Mouse (Mus musculus): ENCODE data around the gene Cenpo. TPM values are rescaled to one million over a fixed set of nuclear protein-coding genes. Genes with fewer than 3 reads are reported as not detected.

The Cenpo gene
- total RNA-seq, 4 experiments from 2014 or later: 3.7 to 6.1 (median 4.3) TPM

DNA sequence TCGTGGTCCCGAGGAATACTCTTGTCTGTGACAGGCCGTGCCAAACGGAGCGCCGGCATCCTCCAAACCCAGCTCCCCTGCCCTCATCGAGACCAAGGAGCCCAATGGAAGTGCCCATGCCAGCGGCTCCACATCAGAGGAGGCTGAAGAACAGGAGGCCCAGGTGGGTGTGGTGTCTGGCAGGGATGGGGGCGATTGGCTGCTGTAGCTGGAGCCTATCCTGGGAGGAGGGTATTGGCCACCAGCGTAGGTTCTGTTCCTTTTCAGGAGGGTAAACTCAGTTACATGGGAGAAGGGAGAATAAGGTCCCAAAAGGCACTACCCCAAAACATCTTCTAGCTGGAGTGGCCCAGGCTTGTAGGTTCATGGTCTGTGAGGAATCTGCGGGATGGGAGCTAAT, 34.8 kb downstream of the Cenpo start:
- DNase-seq (ENCODE audit: low spot score in 2 of 2): peak in 1 of 2 experiments; percentile 11

DNA sequence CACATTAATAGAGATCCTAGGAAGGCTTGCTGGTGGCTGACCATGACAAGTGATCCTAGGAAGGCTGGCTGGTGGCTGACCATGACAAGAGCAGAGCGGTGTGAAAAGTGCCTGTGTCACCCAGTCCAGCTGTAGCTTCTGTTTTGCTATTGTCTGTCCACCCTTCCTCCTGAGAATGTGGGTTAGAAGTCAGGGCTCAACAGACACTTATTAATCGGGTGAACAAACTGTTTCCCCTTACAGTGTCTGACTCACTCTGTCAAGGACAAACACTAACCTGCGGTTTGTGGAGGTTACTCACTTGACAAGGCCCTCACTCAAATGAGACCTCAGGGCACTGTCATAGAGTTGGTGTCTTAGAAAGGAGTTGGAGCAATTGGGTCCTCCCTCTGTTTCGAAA, 35.4 kb downstream of the Cenpo start:
- peak in 1 of 2 experiments; percentile 1 for DNase-seq (ENCODE audit: low spot score in 2 of 2)

DNA sequence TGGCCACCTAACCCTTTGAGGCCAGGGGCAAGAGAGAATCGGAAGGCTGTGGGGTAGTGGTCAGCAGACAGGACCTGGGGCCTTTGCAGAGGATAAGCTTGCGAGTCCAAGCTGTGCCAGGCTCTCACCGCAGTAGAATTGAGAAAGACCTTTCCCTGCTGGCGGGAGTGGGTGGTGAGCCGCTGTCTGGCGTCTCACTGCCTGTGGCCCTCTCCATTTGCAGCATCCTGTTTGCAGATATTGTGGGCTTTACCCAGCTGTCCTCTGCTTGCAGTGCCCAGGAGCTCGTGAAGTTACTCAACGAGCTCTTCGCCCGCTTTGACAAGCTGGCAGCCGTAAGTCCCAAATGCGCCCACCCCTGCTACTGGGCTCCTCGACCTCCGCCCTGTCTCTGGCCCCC, 39.5 kb downstream of the Cenpo start:
- DNase-seq (ENCODE audit: low spot score in 2 of 2): peak in 1 of 2 experiments; percentile 71

DNA sequence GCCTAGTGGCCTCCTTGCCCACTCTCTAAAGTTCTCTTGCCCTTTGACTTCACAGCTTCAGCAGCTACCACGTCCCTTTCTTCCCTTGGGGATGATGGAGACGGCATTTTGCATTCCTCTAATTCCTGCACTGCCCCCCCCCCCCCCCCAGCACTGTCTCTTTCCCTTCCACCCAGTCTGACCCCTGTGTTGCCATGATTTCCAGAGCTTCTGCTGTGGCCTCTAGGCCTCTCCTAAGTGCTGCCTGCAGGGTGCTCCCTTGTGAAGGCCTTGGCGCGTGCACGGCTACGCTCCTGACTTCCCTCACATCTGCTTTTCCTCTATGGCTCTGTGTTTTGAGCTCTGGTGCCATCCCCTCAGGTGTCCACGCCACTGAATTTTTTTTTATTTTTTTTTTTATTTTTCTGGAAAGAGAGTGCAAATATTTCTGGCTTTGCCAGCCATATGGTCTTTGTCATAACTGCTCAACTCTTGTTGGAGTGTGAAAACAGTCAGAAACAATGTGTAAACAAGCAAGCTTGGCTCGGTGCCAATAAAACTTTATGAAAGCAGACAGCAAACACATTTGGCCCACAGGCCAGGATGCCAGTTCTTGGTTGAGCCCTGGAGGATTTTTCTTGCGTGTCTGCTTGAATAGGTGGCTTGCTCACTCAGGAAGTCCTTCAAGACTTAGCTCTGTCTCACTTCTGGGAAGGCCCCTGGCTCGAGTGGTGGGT, 40.9 kb downstream of the Cenpo start:
- DNase-seq (ENCODE audit: low spot score in 2 of 2): no peak

DNA sequence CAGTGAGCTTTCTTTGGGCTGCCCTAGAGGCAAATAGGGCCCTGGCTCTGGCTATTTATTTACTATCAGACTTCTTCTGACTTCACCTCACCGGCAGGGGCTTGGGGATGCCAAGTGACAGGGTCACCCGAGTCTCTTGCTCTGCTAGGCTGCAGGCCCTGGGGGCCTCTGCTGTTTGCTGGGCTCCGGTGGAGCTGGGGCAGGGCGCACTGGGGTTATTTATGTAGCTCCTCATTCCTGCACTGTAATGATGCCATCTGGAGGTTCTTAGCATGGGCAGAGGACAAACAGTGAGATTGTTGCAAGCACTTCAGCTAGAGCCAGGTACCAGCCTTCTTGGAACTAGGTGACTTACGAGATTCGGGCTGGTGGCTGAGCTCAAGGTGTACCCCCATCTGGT, 41.6 kb downstream of the Cenpo start:
- no peak for DNase-seq (ENCODE audit: low spot score in 2 of 2)

DNA sequence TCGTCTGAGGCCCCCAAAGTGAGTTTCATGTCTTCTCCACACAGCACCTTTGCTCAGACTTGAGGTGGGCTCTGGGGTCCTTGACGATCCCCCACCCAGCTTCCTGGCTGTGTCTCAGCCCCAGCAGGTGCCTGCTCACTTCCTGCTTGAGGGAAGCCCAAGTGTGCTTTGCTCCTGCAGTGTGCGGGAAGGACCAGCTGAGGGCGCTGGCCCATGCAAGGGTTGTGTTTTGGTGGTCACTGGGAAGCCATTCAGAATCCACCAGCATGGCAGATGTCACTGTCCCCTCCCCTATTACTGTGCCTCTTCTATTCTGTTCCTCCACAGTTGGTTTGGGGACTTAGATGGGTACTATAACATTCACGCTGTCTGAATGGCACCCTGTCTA, 45.0 kb downstream of the Cenpo start:
- DNase-seq (ENCODE audit: low spot score in 2 of 2): no peak

DNA sequence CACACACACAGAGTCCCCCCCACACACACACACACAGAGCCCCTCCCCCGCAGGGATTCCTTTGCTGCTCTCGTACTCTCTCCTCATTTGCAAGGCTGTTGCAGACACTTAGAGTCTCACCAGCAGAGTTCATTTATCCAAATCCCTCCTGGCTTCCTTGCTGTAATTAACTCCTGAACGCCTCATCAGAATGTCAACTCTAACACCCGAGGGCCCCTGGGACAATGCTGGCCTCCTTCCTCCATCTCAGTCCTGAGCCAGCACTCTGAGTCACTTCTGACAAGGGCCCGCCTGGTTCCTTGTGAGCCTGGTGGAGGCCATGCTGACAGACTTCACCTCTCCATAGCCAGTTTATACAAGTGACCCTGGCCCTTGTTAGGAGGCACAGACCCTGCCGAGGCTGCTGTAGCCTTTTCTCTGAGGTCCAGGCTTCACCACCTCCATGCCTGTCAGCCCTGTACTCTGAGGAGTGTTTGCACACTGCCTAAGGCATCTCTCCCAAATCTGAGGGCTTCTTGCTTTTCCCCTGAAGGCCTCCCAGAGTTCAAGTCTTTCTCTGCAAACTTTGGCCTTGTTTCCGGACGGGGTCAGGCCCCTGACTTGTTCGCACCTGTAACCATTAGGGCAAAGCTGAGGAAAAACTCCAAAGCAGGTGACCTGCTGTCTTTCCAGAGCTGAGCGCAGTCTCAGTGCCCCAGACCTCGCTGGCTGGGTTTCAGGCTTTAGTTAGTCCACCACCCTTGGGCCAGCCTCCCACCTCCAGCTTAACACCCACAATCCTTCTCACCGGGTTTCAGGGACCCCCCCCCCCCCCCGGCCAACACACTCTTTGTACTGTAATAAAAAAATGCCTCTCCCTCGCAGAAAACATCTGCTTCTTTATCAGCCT, 45.7 kb downstream of the Cenpo start:
- no peak for DNase-seq (ENCODE audit: low spot score in 2 of 2)

DNA sequence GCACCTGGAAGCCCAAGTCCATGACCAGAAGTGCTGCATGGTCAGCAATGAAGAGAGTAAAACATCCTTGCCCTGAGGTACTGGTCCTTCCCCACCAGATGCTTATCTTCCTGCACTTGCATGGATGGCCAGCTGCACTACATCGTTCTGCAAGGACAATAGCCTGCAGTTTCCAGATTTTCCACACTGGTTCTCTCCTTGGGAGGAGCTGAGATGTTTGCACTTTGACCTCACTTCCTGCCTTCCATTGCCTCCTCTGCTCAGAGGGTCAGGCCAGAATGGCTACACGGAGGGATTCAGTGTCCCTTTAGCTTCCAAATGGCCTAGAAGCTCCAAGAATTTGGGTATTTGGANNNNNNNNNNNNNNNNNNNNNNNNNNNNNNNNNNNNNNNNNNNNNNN, 49.4 kb downstream of the Cenpo start:
- DNase-seq (ENCODE audit: low spot score in 2 of 2): no peak

DNA sequence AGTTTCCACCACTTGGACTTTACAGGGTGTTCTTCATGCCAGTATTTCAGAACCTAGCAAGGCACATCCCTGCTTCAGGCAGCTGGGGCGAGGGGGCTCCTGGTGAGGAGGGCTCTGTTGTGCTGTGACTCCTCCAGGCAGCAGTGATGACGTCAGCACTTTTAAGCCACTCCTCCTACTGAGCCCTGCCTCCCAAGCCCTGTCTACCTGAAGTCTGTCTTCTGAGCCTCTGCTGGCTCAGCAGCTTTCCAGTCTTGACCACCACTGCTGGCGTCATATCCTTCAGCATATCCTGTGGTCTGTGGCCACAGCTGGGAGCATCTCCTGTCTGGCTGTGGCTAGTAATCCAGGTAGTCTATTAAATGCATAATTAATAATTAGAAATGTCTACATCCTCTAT, 53.6 kb downstream of the Cenpo start:
- DNase-seq (ENCODE audit: low spot score in 2 of 2): no peak

DNA sequence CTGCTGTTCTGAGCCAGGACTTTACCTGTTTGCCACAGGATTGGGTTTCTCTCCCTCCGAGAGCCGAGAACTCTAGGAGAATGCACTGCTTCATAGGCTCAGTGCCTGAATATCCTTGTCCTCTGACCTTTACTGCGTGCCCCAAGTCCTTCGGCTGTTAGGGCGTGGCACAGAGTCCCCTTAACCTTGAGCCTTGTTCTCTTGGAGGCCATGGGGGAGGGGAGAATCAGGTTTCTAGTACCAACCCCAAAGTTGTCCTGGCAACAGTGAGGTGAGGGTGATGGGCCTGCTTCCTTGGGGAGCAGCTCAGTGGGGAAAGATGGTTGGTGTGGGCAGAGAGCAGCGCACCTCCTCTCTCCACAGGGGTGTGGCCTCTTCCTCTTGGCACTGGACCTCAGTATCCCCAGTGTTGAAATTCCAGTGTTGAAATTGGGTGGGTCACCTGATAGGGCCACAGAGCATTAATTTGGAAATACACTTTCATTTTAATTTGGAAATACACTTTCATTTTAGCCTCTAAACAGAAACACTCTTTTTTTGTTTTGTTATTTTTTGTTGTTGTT, 54.3 kb downstream of the Cenpo start:
- no peak for DNase-seq (ENCODE audit: low spot score in 2 of 2)

DNA sequence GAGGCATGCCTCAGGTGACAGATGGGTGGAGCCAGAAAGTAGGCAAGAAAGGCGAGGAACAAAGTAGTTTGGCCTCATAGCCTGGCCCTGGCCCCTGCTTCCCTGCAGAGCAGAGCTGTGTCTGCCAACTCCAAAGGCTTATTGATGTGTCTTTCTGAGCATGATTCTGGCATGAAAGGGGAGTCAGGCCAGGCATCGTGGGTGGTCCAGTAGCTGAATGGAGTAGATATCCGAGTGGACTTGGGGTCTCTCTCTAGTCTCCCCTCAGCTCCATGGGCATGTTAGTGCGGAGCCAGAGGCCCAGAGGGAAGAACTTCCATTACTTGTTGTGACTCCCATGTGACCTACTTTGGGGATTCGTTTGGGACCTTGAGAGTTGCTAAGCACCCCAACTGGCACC, 55.3 kb downstream of the Cenpo start:
- no peak for DNase-seq (ENCODE audit: low spot score in 2 of 2)

DNA sequence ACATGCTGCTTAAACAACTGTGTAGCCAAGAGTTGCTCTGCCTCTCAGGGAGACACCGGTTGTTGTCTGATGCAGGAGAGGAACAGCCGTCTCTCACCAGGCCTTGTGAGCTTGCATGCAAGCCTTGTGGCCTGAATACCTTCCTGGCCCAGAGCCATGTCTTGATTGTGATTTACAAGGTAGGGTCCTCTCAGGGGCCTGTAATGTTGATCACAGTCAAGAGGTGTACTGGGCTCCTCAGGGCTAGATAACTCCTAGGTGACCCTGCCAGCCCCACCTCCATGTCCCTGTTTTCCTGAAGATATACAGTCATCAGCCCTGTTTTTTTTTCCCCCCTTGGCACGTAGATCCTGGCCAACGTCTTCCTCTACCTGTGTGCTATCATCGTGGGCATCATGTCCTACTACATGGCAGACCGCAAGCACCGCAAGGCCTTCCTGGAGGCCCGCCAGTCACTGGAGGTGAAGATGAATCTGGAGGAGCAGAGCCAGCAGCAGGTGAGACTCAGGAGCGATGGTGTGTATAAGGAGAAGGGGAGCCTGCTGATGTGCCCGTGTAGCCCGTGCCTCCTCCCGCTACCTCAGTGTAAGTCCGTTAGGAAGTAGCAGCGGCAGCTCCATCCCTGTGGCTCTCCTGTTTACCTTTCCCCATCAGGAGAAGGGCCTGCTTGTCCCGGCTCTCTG, 60.8 kb downstream of the Cenpo start:
- DNase-seq (ENCODE audit: low spot score in 2 of 2): no peak

DNA sequence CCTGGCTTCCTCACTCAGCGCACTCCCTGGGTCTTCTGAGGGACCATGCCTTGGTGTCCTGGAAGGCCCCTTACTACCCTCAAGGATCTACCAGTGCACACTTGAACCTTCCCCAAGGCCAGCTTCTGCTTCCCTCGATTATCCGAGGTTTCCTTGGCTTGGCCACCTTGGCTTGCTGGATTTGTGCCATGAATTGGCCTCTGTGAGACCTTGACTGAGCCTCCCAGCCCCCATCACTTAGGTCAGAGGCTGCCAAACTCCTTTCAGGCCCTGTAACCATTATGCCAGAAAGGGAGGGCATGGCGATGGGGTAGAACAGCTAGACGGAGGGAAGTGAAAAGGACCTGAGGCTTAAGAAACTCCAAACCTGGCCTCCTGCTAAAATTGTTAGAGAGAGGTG, 64.5 kb downstream of the Cenpo start:
- DNase-seq (ENCODE audit: low spot score in 2 of 2): no peak

DNA sequence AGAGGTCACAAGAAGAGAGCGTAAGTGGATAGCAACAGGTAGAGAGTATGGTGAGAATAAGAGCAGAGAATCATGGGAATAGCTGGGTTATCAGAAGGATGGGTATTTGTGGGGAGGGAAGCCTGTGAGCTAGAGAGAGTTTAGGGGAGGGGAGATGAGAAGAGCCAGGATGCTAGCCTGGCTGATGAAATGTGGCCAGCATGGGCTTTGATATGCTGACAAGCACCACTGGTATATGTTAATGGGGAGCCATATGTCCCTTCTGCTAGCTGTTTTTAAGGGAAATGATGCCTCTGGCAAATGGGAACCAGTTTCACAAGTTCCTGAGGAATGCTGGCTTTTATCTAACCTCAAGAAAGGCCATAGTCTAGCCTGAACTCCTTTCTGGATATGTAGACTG, 65.0 kb downstream of the Cenpo start:
- DNase-seq (ENCODE audit: low spot score in 2 of 2): no peak

DNA sequence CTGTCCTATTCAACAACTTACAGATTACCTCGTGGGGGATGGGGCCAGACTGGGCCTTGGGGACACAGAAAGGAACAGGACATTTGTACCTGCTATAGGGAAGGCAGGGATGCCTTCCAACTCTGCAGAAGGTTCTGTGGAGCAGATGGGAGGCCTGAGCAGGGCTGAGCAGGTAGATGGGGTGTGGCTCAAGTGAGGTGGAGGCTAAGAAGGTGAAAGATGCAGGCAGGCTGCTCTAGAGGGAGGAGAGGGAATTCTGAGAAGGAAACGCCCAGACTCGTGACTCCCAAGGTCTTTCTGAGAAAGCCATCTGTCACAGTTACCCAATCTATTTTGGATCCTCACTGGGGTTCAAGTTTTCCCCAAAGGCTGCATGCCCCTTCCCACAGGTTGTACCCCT, 67.1 kb downstream of the Cenpo start:
- no peak for DNase-seq (ENCODE audit: low spot score in 2 of 2)

DNA sequence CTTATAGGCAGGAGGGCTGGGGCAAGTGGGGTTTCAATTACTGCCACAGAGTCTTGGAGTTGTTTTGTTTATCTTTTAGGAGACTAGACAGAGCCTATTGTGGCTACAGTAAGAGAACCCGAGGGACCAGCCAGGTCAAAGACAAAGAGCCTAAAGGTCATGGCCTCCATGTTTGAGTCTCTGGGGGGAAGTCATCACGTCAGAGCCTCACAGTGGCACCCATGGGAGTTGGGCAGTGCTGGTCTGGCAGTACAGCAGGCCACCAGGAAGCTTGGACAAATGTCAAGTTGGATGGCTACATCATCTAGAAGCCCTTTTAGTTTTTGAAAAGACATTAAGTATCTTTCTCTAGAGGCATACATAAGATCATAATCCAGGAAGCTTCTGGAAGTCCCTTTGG, 71.2 kb downstream of the Cenpo start:
- DNase-seq (ENCODE audit: low spot score in 2 of 2): no peak

DNA sequence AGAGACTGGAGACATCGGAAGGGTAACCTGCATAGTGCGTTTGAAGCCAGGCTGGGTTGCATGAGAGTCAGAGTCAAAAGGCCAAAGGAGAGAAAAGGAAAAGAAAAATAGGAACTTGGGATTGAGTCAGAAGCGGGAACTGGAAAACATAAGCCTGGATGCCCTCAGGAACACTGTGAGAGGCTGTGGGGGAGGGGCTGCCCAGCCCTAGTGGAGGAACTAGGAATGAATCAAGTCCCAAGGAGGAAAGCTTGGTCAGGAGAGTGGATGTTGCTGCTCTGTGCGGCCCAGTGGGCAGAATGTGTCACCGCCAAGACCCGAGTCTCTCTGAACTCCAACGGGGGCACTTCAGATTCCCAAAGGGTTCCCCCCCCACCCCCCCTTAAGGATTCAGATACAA, 73.8 kb downstream of the Cenpo start:
- no peak for DNase-seq (ENCODE audit: low spot score in 2 of 2)

DNA sequence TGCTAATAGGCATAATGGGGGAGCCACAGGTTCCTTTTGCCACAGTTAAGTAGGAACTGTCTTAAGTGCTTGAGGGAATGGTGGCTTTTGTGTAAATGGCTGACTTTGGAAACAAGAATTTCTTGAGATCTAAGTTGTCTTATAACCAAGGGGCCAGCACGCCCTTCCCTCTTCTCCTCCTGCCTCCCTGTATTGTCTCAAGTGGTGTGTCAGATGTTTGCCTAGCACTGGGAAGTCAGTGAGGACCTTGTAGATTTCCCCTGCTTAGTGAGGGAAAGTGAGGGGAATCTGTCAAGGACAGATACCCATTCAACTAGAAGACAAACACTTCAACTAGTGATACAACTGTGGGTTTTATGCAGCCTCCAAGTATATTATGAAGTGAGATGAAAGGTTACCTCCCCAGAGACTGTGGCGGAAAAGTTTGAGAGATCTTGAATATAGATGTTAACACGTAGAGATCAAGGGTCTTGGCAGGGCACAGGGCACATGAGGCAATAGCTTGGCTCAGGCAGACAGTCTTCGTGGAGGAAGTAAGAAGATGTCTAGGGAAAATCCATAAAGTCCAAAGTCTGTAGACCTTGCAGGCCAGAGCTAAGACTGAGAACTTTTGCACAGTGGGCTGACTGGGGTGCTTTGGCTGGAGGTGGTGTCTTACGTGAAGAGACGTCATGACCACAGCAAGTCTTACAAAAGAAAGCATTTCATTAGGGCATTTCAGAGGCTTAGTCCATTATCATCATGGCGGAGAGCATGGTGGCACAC, 75.0 kb downstream of the Cenpo start:
- no peak for DNase-seq (ENCODE audit: low spot score in 2 of 2)

DNA sequence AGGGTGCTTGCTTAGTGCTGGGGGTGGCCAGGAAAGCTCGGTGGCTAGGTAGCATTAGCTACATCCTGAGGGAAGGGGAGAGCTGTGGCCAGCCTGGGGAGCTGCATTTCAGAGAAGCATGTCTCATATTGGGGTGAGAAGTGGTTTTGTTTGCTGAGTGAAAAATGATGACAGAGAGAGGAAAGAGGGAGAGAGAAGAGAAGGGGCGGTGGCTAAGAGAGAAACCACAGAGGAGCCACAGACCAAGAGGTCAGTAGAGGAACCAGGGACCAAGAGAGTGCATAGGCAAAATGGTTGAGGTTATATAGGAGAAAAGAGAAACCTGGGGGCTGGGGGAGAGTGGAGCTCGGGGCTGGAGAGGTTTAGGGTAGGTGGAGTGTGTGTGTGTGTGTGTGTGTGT, 75.9 kb downstream of the Cenpo start:
- DNase-seq (ENCODE audit: low spot score in 2 of 2): no peak

DNA sequence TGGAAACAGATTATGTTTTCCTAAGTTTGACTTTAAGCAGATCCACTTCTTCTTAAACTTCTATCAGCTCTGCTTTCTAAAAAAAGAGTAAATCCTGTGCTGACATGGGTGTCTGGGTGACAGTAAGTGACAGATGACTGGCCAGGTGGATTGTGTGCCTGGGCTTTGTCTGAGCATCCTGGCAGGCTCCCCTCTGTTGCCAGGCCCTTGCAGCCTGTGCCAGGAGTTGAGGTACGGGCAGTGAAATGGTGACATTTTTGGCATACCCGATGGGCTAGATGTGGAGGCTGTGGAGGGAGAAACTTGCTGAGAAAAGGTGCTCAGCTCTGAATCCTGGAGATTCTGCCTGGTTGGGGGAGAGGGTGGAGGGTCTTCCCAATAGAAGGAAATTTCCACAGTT, 76.6 kb downstream of the Cenpo start:
- no peak for DNase-seq (ENCODE audit: low spot score in 2 of 2)

DNA sequence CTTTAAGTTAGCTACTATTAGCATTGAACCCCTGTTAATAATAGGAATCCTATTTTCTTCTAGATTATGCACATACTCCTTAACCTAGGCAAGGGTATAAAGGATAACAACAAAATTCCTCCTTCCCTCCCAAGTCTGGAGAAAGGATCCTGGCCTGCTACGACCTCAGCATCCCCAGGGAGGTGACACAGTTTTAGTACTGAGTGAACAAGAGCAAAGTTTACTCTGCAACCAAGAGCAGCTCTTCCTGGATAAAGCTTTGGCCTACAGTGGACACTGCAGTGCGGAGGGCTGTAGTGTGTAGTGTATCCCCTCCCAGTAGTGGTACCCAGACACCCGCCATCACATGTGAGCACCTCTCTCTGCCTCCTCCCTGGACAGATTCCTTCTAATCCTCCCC, 82.1 kb downstream of the Cenpo start:
- DNase-seq (ENCODE audit: low spot score in 2 of 2): no peak
